Mouse (Mus musculus) embryonic facial prominence, embryonic 14.5 days (tissue): ENCODE results near the gene Slc22a14. TPM values are rescaled to one million over a fixed set of nuclear protein-coding genes. Genes with fewer than 3 reads are reported as not detected.

Experiments used
- ATAC-seq: fragments of 200-750 bp; cut with Nextera tagmentation; 2 replicates; pipeline ENCODE4 v1.8.0; 2017; ENCODE audit warnings: low read depth, moderate number of reproducible peaks, moderate TSS enrichment
- DNase-seq: peaks from one replicate; pipeline ENCODE4 v3.0.0-alpha.2; 2015; ENCODE audit warnings: low spot score
- H3K27ac ChIP-seq: fragments of 300-500 bp; sonication (generic); replicated peaks from 2 replicates; pipeline ENCODE4 v1.5.1; 2014; ENCODE audit warnings: low read depth, mild to moderate bottlenecking, low read length, moderate library complexity
- H3K27me3 ChIP-seq: fragments of 300-500 bp; sonication (generic); replicated peaks from 2 replicates; pipeline ENCODE4 v1.6.1; 2014; ENCODE audit warnings: low read length; ENCODE audit not compliant: control insufficient read depth, insufficient read depth
- H3K36me3 ChIP-seq: fragments of 300-500 bp; sonication (generic); 2 replicates; pipeline ENCODE4 v1.6.1; 2014; ENCODE audit warnings: low read length, mixed read lengths; ENCODE audit not compliant: control insufficient read depth, insufficient read depth
- H3K4me1 ChIP-seq: fragments of 300-500 bp; sonication (generic); 2 replicates; pipeline ENCODE4 v1.6.1; 2014; ENCODE audit warnings: antibody characterized with exemption, low read length; ENCODE audit not compliant: control insufficient read depth, insufficient read depth
- H3K4me2 ChIP-seq: fragments of 300-500 bp; sonication (generic); 2 replicates; pipeline ENCODE4 v1.6.1; 2014; ENCODE audit warnings: low read depth, mild to moderate bottlenecking, low read length, moderate library complexity, mixed read lengths
- H3K4me3 ChIP-seq: fragments of 300-500 bp; sonication (generic); 2 replicates; pipeline ENCODE4 v1.5.1; 2014; ENCODE audit warnings: low read depth, mild to moderate bottlenecking, low read length
- H3K9ac ChIP-seq: fragments of 300-500 bp; sonication (generic); 2 replicates; pipeline ENCODE4 v1.6.1; 2014; ENCODE audit warnings: low read depth, mild to moderate bottlenecking, low read length, moderate library complexity, mixed read lengths
- H3K9me3 ChIP-seq: fragments of 300-500 bp; sonication (generic); 2 replicates; pipeline ENCODE4 v1.6.1; 2016; ENCODE audit warnings: low read length; ENCODE audit not compliant: control insufficient read depth
- WGBS: fragments of 180-500 bp; shearing (Covaris S2); extraction: QIAGEN DNeasy Blood & Tissue Kit; methylation state at CpG from one replicate; pipeline ENCODE4 v1.1.7; 2014; 5-methylcytosine and 5-hydroxymethylcytosine counted together
- polyA plus RNA-seq: library from polyadenylated mRNA; unstranded; fragments of >200 nt; fragmentation: Nextera tagmentation; extraction: Ambion mirVana; gene quantifications from 2 replicates; pipeline ENCODE4 v1.2.1, GENCODE M21; 2014

The Slc22a14 gene
- polyA plus RNA-seq, 1 experiment from 2014 or later: not detected

DNA sequence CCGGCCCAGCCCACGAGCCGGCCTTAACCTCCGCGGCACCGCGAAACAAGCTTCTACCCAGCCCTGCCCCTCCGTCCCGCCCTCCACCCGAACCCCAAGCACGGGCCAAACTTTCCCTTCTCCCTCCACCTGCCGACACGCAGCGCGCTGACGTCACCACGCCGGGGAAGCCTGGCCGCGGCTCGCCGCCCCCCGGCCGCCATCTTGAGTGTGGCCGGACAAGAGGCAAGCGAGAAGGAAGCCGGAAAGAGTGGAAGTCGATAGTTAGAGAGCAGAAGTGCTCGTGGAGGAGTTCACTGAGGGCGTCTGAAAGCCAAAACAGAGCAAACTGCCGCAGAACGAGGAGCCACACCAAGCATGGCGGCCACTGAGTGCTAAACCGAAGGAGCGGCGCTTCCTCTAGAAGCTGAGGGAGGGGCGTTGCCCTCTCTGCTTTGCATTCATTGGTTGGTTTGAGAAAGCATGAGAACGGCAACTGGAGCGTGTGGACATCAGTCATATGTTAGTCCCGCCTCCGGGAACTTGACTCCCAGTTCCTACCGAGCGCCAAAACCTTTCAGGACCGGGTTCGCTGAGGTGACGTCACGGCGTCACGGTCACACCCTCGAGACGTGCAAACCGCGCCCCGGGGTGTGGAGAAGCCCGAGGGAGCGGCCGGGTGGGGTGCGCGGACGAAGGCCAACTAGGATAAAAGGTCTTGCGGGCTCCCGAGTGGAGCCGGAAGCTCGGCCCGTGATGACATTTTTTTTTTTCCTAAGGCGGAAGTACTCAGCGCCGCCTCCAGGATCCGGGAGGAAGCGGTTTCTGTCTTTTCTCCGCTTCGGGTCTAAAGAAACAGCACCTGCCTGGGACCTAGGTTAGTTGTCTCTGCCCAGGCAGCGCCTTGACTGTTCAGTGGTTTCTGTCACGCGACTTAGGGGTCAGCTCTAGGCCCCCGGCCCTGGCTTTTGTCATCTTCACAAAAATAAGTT lies 42.8 kb downstream of the Slc22a14 start, which contains the start of gene Oxsr1:
TSS of gene Oxsr1 (minus strand) at position 139 of the 971 bp plus-strand sequence.
- 1% methylated on average over 68 of the region's 76 CpGs for WGBS
- ATAC-seq (peak; percentile 98), DNase-seq (peak; percentile 99)
- H3K4me3 ChIP-seq: peak within 1 kb of the TSS; percentile 90
- peak within 1 kb of the TSS; percentile 87 for H3K27ac ChIP-seq
- peaks cover 20% of the 10 kb centered on the region for H3K4me1 ChIP-seq
- H3K4me2 ChIP-seq: peak within 1 kb of the TSS; percentile 98
- no peaks in the 10 kb centered on the region for H3K36me3 ChIP-seq
- H3K9me3 ChIP-seq: no peaks in the 10 kb centered on the region
- H3K27me3 ChIP-seq: no peaks in the 10 kb centered on the region
- peak within 1 kb of the TSS; percentile 85 for H3K9ac ChIP-seq

DNA sequence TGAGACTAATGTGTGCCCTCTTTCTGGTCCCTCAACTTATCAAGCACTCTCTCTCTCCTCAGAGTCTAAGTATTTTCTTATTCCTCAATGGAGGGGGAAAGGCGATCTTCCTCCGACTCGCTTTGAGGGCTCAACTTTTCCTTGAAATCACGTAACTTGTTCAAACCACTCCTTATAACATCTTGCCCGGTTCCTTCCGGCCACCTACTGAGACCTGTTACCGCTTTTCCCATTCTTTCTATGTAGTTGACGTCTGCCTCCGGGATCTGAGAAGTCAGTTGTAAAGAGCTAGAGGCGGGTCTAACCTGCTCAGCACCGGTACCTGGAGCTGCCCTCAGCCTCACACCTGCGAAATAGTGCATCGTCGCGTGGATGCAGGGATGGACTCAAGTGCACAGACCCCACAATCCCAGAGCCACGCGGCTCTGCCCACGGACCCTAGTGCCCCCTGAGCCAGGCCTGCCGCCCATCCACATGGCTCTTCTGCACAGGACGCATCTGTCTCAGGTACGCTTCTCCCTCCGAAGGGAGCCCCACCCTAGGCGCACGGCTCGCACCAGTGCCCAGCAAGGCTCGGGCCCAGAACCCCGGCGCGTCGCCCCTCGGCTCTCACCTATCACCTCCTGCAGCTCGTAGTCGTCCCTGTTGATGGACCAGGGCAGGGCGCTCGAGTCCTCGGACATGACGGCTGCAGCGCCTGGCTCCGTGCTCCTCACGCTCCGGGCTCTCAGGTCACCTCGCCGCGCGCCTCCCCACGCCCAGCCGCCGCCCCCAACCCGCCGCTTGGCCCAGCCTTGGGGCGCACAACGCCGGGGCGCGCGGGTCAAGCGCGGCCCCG lies 43.7 kb downstream of the Slc22a14 start:
- DNase-seq (peak; percentile 22), ATAC-seq (peak; percentile 10; the same call in 1 of the 2 replicates)

DNA sequence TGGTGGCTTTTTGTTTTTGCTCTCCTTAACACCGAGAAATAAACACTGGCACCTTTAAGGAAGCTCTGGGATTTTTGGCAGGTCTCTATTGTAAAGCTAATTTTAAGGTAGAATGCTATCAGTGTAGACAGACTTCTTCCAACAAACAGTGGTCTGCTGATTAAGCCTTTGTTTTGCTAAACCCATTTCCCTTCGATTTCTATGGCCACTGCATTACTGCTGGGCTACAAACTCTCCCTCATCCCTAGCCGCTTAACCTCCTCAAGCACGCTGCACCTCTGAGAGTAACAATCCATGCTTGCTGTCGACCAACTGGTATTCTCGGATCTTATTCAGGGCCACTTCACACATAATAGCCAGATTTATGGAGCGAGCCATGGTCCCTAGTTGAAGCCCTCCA lies 44.4 kb downstream of the Slc22a14 start:
- Histone ChIP-seq H3K36me3 (no peaks in the 10 kb centered on the region), H3K4me2 (peak overlapping the region; percentile 98), H3K9me3 (no peaks in the 10 kb centered on the region), H3K4me3 (peak overlapping the region; percentile 90), H3K4me1 (peaks cover 20% of the 10 kb centered on the region), H3K9ac (peak overlapping the region; percentile 85), H3K27ac (no peak overlapping the region), H3K27me3 (no peaks in the 10 kb centered on the region)
- DNase-seq (no peak), ATAC-seq (no peak)
- WGBS: 18% methylated on average over 7 of the region's 7 CpGs

More for the DNA sequence above, 43.7 kb downstream of the Slc22a14 start:
- H3K27me3 ChIP-seq: no peaks in the 10 kb centered on the region
- H3K4me2 ChIP-seq: peak overlapping the region; percentile 98
- H3K9me3 ChIP-seq: no peaks in the 10 kb centered on the region
- WGBS: under 1% methylated on average over 40 of the region's 59 CpGs
- H3K4me1 ChIP-seq: peaks cover 20% of the 10 kb centered on the region
- H3K36me3 ChIP-seq: no peaks in the 10 kb centered on the region
- peak overlapping the region; percentile 87 for H3K27ac ChIP-seq
- H3K9ac ChIP-seq: peak overlapping the region; percentile 85
- peak overlapping the region; percentile 90 for H3K4me3 ChIP-seq

DNA sequence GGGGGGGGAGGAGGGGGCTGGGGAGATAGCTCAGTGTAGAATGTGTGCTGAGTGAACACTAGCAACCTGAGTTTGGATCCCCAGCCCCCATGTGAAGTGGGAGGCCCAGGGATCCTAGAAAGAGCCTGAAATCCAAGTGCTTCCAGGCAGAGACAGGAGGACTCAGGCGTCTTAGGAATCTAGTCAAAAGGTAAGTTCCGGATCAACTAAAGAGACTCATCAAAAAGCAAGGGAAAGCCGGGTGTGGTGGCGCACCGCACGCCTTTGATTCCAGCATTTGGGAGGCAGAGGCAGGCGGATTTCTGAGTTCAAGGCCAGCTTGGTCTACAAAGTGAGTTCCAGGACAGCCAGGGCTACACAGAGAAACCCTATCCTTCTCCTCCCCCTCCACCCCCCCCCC lies 44.9 kb downstream of the Slc22a14 start:
- Histone ChIP-seq H3K36me3 (no peaks in the 10 kb centered on the region), H3K4me3 (no peak overlapping the region; the same call in 1 of the 2 replicates), H3K4me1 (peaks cover 20% of the 10 kb centered on the region), H3K4me2 (peak overlapping the region; percentile 98), H3K9ac (no peak overlapping the region), H3K9me3 (no peaks in the 10 kb centered on the region), H3K27ac (no peak overlapping the region), H3K27me3 (no peaks in the 10 kb centered on the region)
- no peak for DNase-seq
- no peak for ATAC-seq
- WGBS: 90% methylated on average over 7 of the region's 7 CpGs

DNA sequence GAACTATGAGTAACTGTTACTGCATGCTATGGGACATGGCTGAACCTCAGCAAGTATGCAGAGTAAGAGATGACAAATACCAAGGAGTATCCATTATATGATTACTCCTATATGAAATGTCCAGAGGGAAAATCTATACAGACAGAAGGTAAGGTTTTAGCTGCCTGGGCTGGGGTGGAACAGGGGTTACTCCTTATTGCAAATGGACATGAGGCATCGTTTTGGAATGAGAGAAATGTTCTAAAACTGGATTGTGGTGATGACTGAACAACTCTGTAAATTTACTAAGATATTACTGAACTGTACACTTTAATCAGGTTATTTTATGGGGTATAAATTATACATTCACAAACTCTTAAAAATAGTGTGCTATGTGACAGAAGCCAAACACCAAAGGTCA lies 46.5 kb downstream of the Slc22a14 start:
- DNase-seq: no peak
- Histone ChIP-seq H3K4me2 (no peak overlapping the region), H3K9me3 (no peaks in the 10 kb centered on the region), H3K4me1 (peaks cover 20% of the 10 kb centered on the region), H3K36me3 (no peaks in the 10 kb centered on the region), H3K27ac (no peak overlapping the region), H3K27me3 (no peaks in the 10 kb centered on the region), H3K9ac (no peak overlapping the region), H3K4me3 (no peak overlapping the region)
- 86% methylated on average over 1 of the region's 1 CpGs for WGBS
- no peak for ATAC-seq

DNA sequence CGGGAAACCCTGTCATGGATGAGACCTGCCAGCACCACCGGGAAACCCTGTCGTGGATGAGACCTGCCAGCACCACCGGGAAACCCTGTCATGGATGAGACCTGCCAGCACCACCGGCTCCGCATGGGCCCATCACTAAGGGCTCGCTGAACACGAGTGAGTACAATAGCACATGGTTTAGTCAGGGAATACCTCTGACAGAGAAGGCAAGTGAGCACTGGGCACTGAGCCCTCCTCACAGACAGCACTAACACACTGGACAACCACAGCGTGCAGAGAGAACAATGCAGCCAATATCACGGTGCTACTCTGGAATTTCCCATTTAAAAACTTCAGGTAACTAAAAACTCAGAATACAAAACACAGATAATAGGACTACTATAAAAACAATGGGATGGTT lies 52.3 kb downstream of the Slc22a14 start:
- Histone ChIP-seq H3K9ac (no peak overlapping the region), H3K9me3 (no peaks in the 10 kb centered on the region), H3K4me3 (no peak overlapping the region), H3K27me3 (no peaks in the 10 kb centered on the region), H3K36me3 (no peaks in the 10 kb centered on the region), H3K4me2 (no peak overlapping the region), H3K27ac (no peak overlapping the region), H3K4me1 (no peaks in the 10 kb centered on the region)
- WGBS: 88% methylated on average over 10 of the region's 10 CpGs
- ATAC-seq (no peak), DNase-seq (no peak)

DNA sequence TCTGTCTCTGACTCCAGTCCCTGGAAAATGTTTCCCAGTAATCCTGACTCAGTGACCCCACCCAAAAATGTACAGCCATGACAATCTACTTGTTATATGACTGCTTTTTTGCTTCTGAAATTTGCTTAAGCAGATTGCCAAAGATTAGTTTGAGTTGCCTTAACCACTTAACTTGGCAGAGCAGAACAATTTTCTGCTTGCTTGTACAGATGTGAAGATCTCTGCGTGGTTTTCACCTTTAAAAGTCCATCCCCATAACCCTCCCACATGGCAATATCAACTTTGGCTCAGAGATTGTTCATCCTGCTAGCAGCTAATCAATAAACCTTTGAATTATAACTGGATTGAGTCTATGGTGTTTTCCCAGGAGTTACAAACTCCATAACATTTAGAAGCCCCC lies 56.3 kb downstream of the Slc22a14 start:
- H3K36me3 ChIP-seq: 0 out of 2 replicates have a peak, but pooled peaks cover 4% of the 10 kb centered on the region
- H3K4me1 ChIP-seq: no peaks in the 10 kb centered on the region
- H3K27ac ChIP-seq: no peak overlapping the region
- H3K9ac ChIP-seq: no peak overlapping the region
- no peak overlapping the region for H3K4me2 ChIP-seq
- WGBS: 89% methylated on average over 1 of the region's 1 CpGs
- H3K27me3 ChIP-seq: no peaks in the 10 kb centered on the region
- H3K4me3 ChIP-seq: no peak overlapping the region
- DNase-seq: no peak
- ATAC-seq: no peak
- H3K9me3 ChIP-seq: no peaks in the 10 kb centered on the region

DNA sequence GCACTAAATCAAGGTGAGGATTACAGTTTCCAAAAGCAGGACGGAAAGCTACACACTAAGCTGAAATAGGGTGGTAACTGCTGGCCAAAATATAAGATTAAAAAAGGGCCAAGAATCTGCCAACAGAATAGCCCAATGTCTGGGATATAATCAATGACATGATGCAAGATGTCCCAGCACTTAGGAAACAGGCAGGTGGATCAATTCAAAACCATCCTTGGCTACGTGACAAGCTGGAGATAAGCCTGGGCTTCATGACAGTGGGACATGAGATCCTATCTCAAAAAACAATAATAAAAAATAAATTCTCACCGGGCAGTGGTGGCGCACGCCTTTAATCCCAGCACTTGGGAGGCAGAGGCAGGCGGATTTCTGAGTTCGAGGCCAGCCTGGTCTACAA lies 59.5 kb downstream of the Slc22a14 start:
- no peak for DNase-seq
- no peak overlapping the region for H3K27ac ChIP-seq
- 94% methylated on average over 7 of the region's 7 CpGs for WGBS

More for the DNA sequence above, 59.5 kb downstream of the Slc22a14 start:
- Histone ChIP-seq H3K4me2 (no peak overlapping the region), H3K9ac (no peak overlapping the region), H3K4me1 (no peaks in the 10 kb centered on the region), H3K4me3 (no peak overlapping the region), H3K9me3 (no peaks in the 10 kb centered on the region), H3K36me3 (peaks cover 22% of the 10 kb centered on the region), H3K27me3 (no peaks in the 10 kb centered on the region)
- no peak for ATAC-seq
